Mouse (Mus musculus) CH12.LX (cell line): ENCODE measurements at regions not wholly inside any gene's neighbourhood (a gene's known extent, or its start where the extent isn't known, plus 50 kb on each side); places are given as distances from the start of the nearest gene placed in this dataset.

Experiments used
- CTCF ChIP-seq, 2 experiments: IDR thresholded peaks in 1 of 2; conservative IDR thresholded peaks in 1 of 2; 2 replicates each; pipeline ENCODE4 v1.5.1; 2011 to 2012; ENCODE audit warnings: low read depth in 2 of 2, low read length in 2 of 2, improper control_type of control experiment in 1 of 2, inconsistent platforms in 1 of 2, mild to moderate bottlenecking in 1 of 2, moderate library complexity in 1 of 2
- EP300 ChIP-seq: IDR thresholded peaks from 2 replicates; pipeline ENCODE4 v1.6.1; 2011; ENCODE audit warnings: low read length, improper control_type of control experiment
- ETS1 ChIP-seq: conservative IDR thresholded peaks from 2 replicates; pipeline ENCODE4 v1.6.1; 2012; ENCODE audit warnings: low read depth, mild to moderate bottlenecking, inconsistent platforms, low read length, improper control_type of control experiment, moderate library complexity

- TF ChIP-seq CTCF (conservative IDR thresholded peaks at IDR 0.05 in 1 of 2, IDR thresholded peaks at IDR 0.05 in 1 of 2; ENCODE audit: low read depth in 2 of 2, low read length in 2 of 2) (no peak), EP300 (no peak), ETS1 (no peak)
Observed at GRCm38 (mm10) chr1:194345304-194346033, 272.5 kb upstream of the Plxna2 start.
